Mouse (Mus musculus) G1E (cell line): Measurements from ENCODE around the gene Zfp385a. TPM values are rescaled to one million over a fixed set of nuclear protein-coding genes. Genes with fewer than 3 reads are reported as not detected.

Experiments used
- ATAC-seq: 2 replicates; pipeline ENCODE4 v1.8.0; 2016; ENCODE audit warnings: mild to moderate bottlenecking; ENCODE audit not compliant: insufficient number of reproducible peaks, poor library complexity, low FRiP score, severe bottlenecking; ENCODE audit errors: extremely low read depth
- DNase-seq: peaks from one replicate; pipeline ENCODE4 v3.0.0; 2012; ENCODE audit warnings: low spot score
- H3K27me3 ChIP-seq: 2 replicates; pipeline ENCODE4 v1.6.1; 2012; ENCODE audit warnings: mild to moderate bottlenecking, low read length, inconsistent platforms; ENCODE audit not compliant: insufficient read depth
- H3K36me3 ChIP-seq: replicated peaks from 2 replicates; pipeline ENCODE3; 2012; ENCODE audit warnings: mild to moderate bottlenecking, inconsistent platforms
- H3K4me1 ChIP-seq: 2 replicates; pipeline ENCODE4 v1.6.1; 2012; ENCODE audit warnings: low read depth, low read length, inconsistent platforms, mixed read lengths; ENCODE audit not compliant: insufficient read depth
- H3K4me3 ChIP-seq: 2 replicates; pipeline ENCODE4 v1.5.1; 2012; ENCODE audit warnings: low read depth, mild to moderate bottlenecking, inconsistent platforms, low read length, moderate library complexity, mixed read lengths
- H3K9me3 ChIP-seq: replicated peaks from 2 replicates; pipeline ENCODE4 v1.6.1; 2012; ENCODE audit warnings: inconsistent platforms
- CTCF ChIP-seq: IDR thresholded peaks from 2 replicates; pipeline ENCODE4 v1.5.1; 2012; ENCODE audit warnings: low read depth, low read length, inconsistent platforms, mixed read lengths
- GATA1 ChIP-seq: IDR thresholded peaks from 2 replicates; pipeline ENCODE4 v1.6.1; 2012; ENCODE audit warnings: borderline replicate concordance, low read length, inconsistent platforms, mixed read lengths
- GATA2 ChIP-seq: IDR thresholded peaks from 2 replicates; pipeline ENCODE4 v1.6.1; 2012; ENCODE audit warnings: low read depth, low read length, inconsistent platforms, borderline replicate concordance
- POLR2AphosphoS5 ChIP-seq: IDR thresholded peaks from 2 replicates; pipeline ENCODE4 v1.6.1; 2012; ENCODE audit warnings: low read depth, low read length, inconsistent platforms; ENCODE audit not compliant: insufficient replicate concordance
- TAL1 ChIP-seq: conservative IDR thresholded peaks from 2 replicates; pipeline ENCODE4 v1.6.1; 2012; ENCODE audit warnings: low read depth, low read length, inconsistent platforms, mixed read lengths
- polyA plus RNA-seq: library from polyadenylated mRNA; stranded (reverse); fragments of >175 nt; gene quantifications from 2 replicates; pipeline ENCODE4 v1.2.3, GENCODE M21; 2012
- total RNA-seq, 2 experiments: library from RNA; stranded (forward) in 1 of 2; stranded (reverse) in 1 of 2; fragments of 200-1000 nt in 1 of 2; fragments of >200 nt in 1 of 2; fragmentation: Nextera tagmentation in 1 of 2; gene quantifications; 2 replicates each; pipeline ENCODE4 v1.2.3; 2014 to 2017

Gene Zfp385a
- total and polyA plus RNA-seq, 3 experiments: 2.0 to 483 (median 74.3) TPM

DNA sequence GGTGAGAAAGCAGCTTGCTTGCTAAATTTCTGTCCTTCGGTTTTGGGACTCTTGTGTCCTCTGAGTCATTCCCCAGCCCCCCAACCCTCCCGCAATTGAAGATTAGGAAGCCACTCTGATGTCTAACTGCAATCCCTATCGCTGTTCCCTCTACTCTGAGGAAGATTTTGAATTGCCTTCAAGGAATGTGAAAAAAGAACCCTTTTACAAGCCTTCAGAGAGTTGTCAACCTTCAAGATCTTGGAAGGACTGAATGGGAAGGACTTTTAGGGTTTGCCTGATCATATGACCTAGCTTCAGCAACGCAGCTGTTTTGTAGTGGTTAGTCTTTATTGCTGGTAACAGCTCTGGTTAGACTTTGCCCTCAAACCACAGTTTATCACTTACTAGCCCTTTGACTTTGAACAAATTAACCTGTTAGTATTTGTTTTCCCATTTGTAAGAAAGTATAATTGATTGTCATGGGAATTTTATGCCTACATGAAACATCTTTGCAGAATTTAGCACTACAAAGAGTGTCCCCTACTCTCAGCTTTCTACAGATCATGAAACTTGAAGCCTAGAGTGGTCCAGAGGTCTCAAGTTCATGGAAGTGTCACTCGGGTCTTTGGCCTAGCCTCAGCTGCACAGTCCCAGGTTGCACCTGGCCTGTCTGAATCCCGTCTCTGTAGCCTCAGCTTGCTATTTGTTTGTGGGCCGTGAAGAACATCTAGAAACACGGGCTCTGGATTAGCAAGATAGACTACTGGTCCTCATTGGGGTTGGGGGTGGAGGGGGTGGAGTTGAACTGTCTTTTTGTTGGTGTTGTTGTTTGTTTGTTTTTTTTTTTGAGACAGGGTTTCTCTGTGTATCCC is 33.9 kb downstream of the Zfp385a start:
- no peak for DNase-seq
- ATAC-seq: no peak
- Histone ChIP-seq H3K9me3 (no peaks in the 10 kb centered on the region), H3K4me1 (peaks cover 56% of the 10 kb centered on the region), H3K27me3 (peaks cover 47% of the 10 kb centered on the region), H3K4me3 (peak overlapping the region; percentile 76; the same call in 1 of the 2 replicates), H3K36me3 (peaks cover 2% of the 10 kb centered on the region)
- TF ChIP-seq GATA2 (no peak), CTCF (no peak)

DNA sequence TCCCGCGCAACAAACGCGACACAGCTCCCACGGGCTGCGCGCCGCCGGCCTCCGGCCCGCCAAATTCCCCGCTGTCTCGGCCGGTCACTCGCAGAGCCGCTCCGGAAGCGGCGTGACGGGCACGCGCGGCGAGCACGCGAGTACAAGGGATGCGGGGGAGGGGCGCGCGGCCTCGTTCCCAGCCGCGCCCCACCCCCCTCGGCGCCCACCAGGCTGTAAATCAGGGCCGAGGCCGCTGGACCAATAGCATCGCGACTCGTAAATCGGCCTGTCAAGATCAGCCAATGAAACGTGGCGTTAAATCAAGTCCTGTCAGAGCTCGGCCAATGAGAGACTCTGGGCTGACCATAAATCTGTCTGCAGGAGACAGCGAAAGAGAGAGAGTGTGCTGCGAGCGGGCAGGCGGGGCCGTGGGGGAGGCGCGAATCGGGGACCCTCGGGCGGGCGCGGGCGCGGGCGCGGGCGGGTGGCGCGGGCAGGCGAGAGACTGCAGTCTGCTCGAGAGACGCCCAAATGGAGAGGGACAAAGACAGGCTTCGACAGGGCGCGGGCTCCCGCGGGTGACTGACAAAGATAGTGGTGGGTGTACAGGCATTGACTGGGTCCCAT is 34.7 kb downstream of the Zfp385a start:
- no peak for TF ChIP-seq GATA1
- TF ChIP-seq CTCF: no peak
- no peak for TF ChIP-seq GATA2
- TF ChIP-seq TAL1: no peak
- no peak for TF ChIP-seq POLR2AphosphoS5
- ATAC-seq (peak; percentile 95), DNase-seq (peak; percentile 91)
- no peaks in the 10 kb centered on the region for H3K9me3 ChIP-seq
- H3K36me3 ChIP-seq: peaks cover 10% of the 10 kb centered on the region
- peaks cover 47% of the 10 kb centered on the region for H3K27me3 ChIP-seq
- peaks cover 50% of the 10 kb centered on the region for H3K4me1 ChIP-seq
- peak overlapping the region; percentile 76 for H3K4me3 ChIP-seq

DNA sequence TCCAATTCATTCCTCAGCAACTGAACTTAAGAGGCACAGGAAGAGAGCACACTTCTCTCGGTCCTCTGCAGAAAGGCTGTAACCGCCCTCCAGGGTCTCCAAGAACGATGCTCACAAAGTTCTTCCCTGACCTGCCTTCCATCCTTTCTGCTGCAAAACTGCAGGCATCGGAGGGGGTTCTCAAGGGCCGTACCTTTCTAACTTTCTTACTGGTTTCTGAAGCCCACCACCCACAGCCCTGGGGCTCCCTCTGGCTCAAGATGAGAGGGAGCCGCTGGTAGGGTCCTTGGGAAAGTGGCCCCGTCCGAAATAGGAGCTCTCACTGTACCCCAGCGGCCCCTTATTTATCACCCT is 35.3 kb downstream of the Zfp385a start:
- DNase-seq: no peak
- Histone ChIP-seq H3K27me3 (peaks cover 47% of the 10 kb centered on the region), H3K4me1 (peaks cover 49% of the 10 kb centered on the region), H3K4me3 (peak overlapping the region; percentile 76), H3K36me3 (peaks cover 16% of the 10 kb centered on the region), H3K9me3 (no peaks in the 10 kb centered on the region)
- no peak for ATAC-seq
- TF ChIP-seq GATA2: no peak
- TF ChIP-seq GATA1: no peak
- TF ChIP-seq CTCF: no peak
- no peak for TF ChIP-seq TAL1
- no peak for TF ChIP-seq POLR2AphosphoS5

DNA sequence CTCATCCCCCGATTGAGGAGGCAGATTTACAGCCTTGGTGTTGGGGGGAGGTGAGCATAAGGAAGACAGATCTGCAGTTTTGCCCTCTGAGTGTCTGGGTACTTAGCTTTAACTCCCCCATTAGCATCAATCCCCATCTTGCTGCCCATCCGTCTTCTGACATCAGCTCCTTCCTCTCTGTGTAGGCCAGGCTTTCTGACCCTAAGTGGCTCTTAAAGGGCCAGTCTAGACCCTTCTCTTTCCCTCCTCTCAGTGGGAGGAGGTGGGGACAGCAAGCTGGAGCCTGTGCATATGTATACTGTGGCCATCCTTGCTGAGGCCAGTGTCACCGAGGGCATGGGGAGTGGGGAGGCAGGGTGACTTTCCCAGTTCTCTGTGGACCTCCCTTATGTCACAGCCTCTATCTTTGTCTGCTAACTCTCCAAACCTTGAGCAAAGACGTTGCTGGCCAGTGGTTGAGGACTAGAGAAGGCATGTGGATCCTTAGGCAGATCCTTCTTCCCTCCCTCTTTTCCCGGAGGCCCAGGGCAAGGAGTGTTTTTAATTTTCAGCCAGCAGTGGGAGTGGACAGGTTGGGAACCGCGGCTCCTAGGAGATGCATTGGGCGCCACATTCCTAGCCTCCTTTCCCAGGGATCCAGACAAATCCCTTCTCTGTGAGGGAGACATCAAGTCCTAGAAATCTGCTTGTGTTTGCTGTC is 35.8 kb downstream of the Zfp385a start:
- peaks cover 41% of the 10 kb centered on the region for H3K27me3 ChIP-seq
- ATAC-seq: no peak
- DNase-seq: no peak
- TF ChIP-seq CTCF (no peak), GATA2 (no peak), TAL1 (no peak), GATA1 (no peak), POLR2AphosphoS5 (no peak)
- peaks cover 21% of the 10 kb centered on the region for H3K36me3 ChIP-seq
- H3K9me3 ChIP-seq: no peaks in the 10 kb centered on the region
- H3K4me3 ChIP-seq: peak overlapping the region; percentile 76; the same call in 1 of the 2 replicates
- peaks cover 44% of the 10 kb centered on the region for H3K4me1 ChIP-seq

DNA sequence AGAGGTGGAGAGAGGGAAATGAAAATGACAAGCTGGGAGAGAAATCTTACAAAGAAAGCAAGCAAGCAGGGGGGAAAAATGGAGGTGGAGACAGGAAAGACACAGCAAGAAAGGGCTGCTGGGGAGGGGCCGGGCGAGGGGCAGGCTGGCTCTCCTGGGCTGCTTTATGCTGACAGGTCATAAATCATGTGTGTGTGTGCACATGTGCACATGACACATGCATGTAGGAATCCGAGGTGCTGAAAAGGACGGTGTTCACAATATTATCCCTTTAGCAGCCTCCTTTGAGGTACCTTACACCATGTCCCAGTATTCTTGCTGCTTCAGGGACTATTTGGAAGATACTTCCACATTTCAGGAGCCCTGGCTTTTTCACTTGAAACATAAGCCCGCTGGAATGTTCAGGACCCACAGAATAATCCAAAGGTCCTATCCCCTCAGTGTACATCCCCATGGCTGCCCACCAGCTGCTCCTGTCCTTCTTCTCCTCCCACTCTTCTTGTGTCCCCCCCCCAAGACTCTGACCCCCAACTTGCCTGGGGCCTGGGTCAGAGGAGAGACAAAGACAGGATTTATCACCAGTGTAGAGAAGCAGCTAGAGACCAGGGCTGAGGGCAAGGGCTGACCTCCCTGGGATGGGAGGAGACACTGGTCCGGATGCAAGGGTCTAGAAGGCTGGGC is 37.4 kb downstream of the Zfp385a start:
- Histone ChIP-seq H3K4me1 (peaks cover 40% of the 10 kb centered on the region), H3K36me3 (peaks cover 37% of the 10 kb centered on the region), H3K9me3 (no peaks in the 10 kb centered on the region), H3K27me3 (peaks cover 33% of the 10 kb centered on the region), H3K4me3 (no peak overlapping the region)
- TF ChIP-seq CTCF (no peak), GATA2 (no peak), GATA1 (no peak), POLR2AphosphoS5 (no peak), TAL1 (no peak)
- no peak for DNase-seq
- ATAC-seq: no peak
